ENCODE assay signal across 8 mouse cellular contexts in genomic region chr11:116494474-116495174, GRCm38 (mm10). TPM values are rescaled to one million over a fixed set of nuclear protein-coding genes. Genes with fewer than 3 reads are reported as not detected.
DNase-seq lines count a peak whose midpoint lies in the region; ATAC-seq lines count a peak whose summit lies in the region.

No protein-coding gene starts in this region.

- ATAC-seq in limb, embryonic 12.5 days (ENCODE audit: insufficient number of reproducible peaks, insufficient read depth, low FRiP score, low TSS enrichment, low read depth): no peak
- peak; percentile 68 for ATAC-seq in lung, embryonic 15.5 days (ENCODE audit: borderline replicate concordance, extremely low read depth, low FRiP score, low TSS enrichment)

- no peak overlapping the region for H3K4me2 ChIP-seq in limb, embryonic 12.5 days
- no peak overlapping the region for H3K4me2 ChIP-seq in lung, embryonic 15.5 days

- H3K27ac ChIP-seq in limb, embryonic 12.5 days: peak overlapping the region; percentile 50; the same call in 1 of the 2 replicates
- no peak overlapping the region for H3K27ac ChIP-seq in limb, embryonic 10.5 days
- peak overlapping the region; percentile 84 for H3K27ac ChIP-seq in lung, embryonic 15.5 days

- no peaks in the 10 kb centered on the region for H3K36me3 ChIP-seq in limb, embryonic 12.5 days
- no peaks in the 10 kb centered on the region for H3K36me3 ChIP-seq in limb, embryonic 10.5 days
- no peaks in the 10 kb centered on the region for H3K36me3 ChIP-seq in lung, embryonic 15.5 days

- no peak overlapping the region for H3K4me3 ChIP-seq in limb, embryonic 12.5 days (replicated peaks)
- H3K4me3 ChIP-seq in limb, embryonic 10.5 days: no peak overlapping the region
- no peak overlapping the region for H3K4me3 ChIP-seq in lung, embryonic 15.5 days

- H3K27me3 ChIP-seq in limb, embryonic 12.5 days: peaks cover 4% of the 10 kb centered on the region; the same call in 1 of the 2 replicates
- no peaks in the 10 kb centered on the region for H3K27me3 ChIP-seq in limb, embryonic 10.5 days (ENCODE audit: low read depth, poor library complexity, severe bottlenecking)
- no peaks in the 10 kb centered on the region for H3K27me3 ChIP-seq in lung, embryonic 15.5 days

- 72% methylated on average over 13 of the region's 13 CpGs for WGBS in limb, embryonic 12.5 days
- 78% methylated on average over 13 of the region's 13 CpGs for WGBS in limb, embryonic 10.5 days
- 25% methylated on average over 13 of the region's 13 CpGs for WGBS in lung, embryonic 15.5 days

- DNase-seq in limb, embryonic 10.5 days (ENCODE audit: low spot score): no peak
- DNase-seq in gastrocnemius, postnatal 25 days: peak; percentile 69
- peak; percentile 66 for DNase-seq in kidney, adult 11 months
- DNase-seq in right cerebral cortex, postnatal 10 days (ENCODE audit: low spot score in 2 of 2): peak; percentile 73 to 76
- DNase-seq in c-Kit-positive CD71-positive TER-119-positive erythroid progenitor cells, embryonic 14.5 days (ENCODE audit: low spot score): no peak
- DNase-seq in thymus, postnatal 36 days: no peak

- no peaks in the 10 kb centered on the region for H3K9me3 ChIP-seq in limb, embryonic 12.5 days
- no peaks in the 10 kb centered on the region for H3K9me3 ChIP-seq in limb, embryonic 10.5 days (replicated peaks)
- H3K9me3 ChIP-seq in lung, embryonic 15.5 days: no peaks in the 10 kb centered on the region

- H3K4me1 ChIP-seq in limb, embryonic 12.5 days (replicated peaks): peaks cover 9% of the 10 kb centered on the region
- H3K4me1 ChIP-seq in limb, embryonic 10.5 days: peaks cover 9% of the 10 kb centered on the region
- peaks cover 20% of the 10 kb centered on the region; the same call in 1 of the 2 replicates for H3K4me1 ChIP-seq in lung, embryonic 15.5 days

- 0 out of 2 replicates have a peak overlapping the region, but pooled peaks have one; percentile 8 for H3K9ac ChIP-seq in limb, embryonic 12.5 days (replicated peaks)
- no peak overlapping the region for H3K9ac ChIP-seq in lung, embryonic 15.5 days

RNA-seq across cellular contexts. Expression of gene Prpsap1, which starts 0.6 kb away (rescaled TPM):
- polyA plus RNA-seq in limb, embryonic 12.5 days (2016; fragmentation: Nextera tagmentation; extraction: Ambion mirVana): 186 and 199 TPM in 2 replicates
- 203 and 209 TPM in 2 replicates for polyA plus RNA-seq in limb, embryonic 10.5 days (2016; fragmentation: Nextera tagmentation; extraction: Ambion mirVana)
- 10 to 100 TPM; 17.0 to 18.9 TPM for total RNA-seq in gastrocnemius, postnatal 25 days (2021)
- polyA plus RNA-seq in lung, embryonic 15.5 days (2015; fragmentation: Nextera tagmentation; extraction: Ambion mirVana): 180 and 187 TPM in 2 replicates

RNA-seq across cellular contexts. Expression of gene Qrich2, which starts 28.6 kb away (rescaled TPM):
- polyA plus RNA-seq in limb, embryonic 12.5 days (2016; fragmentation: Nextera tagmentation; extraction: Ambion mirVana): 0.35 TPM in 2 replicates
- polyA plus RNA-seq in limb, embryonic 10.5 days (2016; fragmentation: Nextera tagmentation; extraction: Ambion mirVana): 0.36 and 0.44 TPM in 2 replicates
- not detected for total RNA-seq in gastrocnemius, postnatal 25 days (2021)
- polyA plus RNA-seq in lung, embryonic 15.5 days (2015; fragmentation: Nextera tagmentation; extraction: Ambion mirVana): 0.08 TPM in 1 of 2 replicates, not detected in the other

RNA-seq across cellular contexts. Expression of gene Sphk1, which starts 36.1 kb away (rescaled TPM):
- polyA plus RNA-seq in limb, embryonic 12.5 days (2016; fragmentation: Nextera tagmentation; extraction: Ambion mirVana): 1.4 and 1.8 TPM in 2 replicates
- polyA plus RNA-seq in limb, embryonic 10.5 days (2016; fragmentation: Nextera tagmentation; extraction: Ambion mirVana): 0.30 and 0.54 TPM in 2 replicates
- 1 to 10 TPM in 1 of 2 experiments, under 1 TPM in 1; 0.94 to 2.0 TPM for total RNA-seq in gastrocnemius, postnatal 25 days (2021)
- polyA plus RNA-seq in lung, embryonic 15.5 days (2015; fragmentation: Nextera tagmentation; extraction: Ambion mirVana): 6.2 and 6.9 TPM in 2 replicates

Comparison
In these comparisons a context has a peak if more than half of its experiments do, and no peak if none do; other contexts are left out.
1. DNase-seq: peak in gastrocnemius, postnatal 25 days (single experiment), kidney, adult 11 months (single experiment) and right cerebral cortex, postnatal 10 days (2 of 2); none in limb, embryonic 10.5 days (single experiment), c-Kit-positive CD71-positive TER-119-positive erythroid progenitor cells, embryonic 14.5 days (single experiment) and thymus, postnatal 36 days (0 of 2).